Mouse (Mus musculus) cerebellum, adult 2 months (tissue): ENCODE measurements around the gene Gm10306.

Experiments used
- CTCF ChIP-seq: fragments of 200-500 bp; IDR thresholded peaks from 2 replicates; pipeline ENCODE4 v1.5.1; 2011; ENCODE audit warnings: low read depth, mild to moderate bottlenecking, control low read depth, low read length, moderate library complexity, borderline replicate concordance; ENCODE audit not compliant: insufficient read depth
- POLR2A ChIP-seq: fragments of 200-500 bp; IDR thresholded peaks from 2 replicates; pipeline ENCODE4 v1.6.1; 2011; ENCODE audit warnings: low read length, control low read depth, borderline replicate concordance; ENCODE audit not compliant: insufficient read depth

GRCm38 (mm10) chr4:94529448-94529847, 26.9 kb upstream of the Gm10306 start:
- TF ChIP-seq CTCF (no peak), POLR2A (no peak)
